In the genomic region with DNA sequence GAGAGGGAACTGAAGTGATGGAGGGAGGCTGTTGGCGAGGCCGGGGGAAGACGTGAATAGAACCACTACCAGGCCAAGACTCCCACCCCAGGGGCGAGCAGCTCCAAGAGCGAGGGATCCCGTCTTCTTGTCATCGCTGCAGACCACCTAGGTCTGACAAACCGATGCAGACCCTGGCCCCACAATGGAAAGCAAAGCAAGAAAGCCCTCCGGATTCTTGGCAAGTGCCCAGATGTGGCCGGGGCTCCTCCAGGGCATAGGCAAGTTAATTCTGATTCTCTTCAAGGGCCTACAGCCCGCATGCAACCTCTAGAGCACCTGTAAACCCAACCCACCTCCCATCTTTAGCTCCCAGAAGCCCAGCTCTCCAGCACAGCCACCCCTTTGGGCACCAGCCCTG, we compare ENCODE assay signal across 13 mouse cellular contexts. TPM values are rescaled to one million over a fixed set of nuclear protein-coding genes. Genes with fewer than 3 reads are reported as not detected.
DNase-seq lines count a peak whose midpoint lies in the region; ATAC-seq lines count a peak whose summit lies in the region.
"Had no signal": no experiment of that assay in that cellular context is flagged by ENCODE, and none has a peak within 500 bp of the region (broad histone marks: within the 10 kb centered on the region; RNA-seq: fewer than 3 reads in every experiment).

No protein-coding gene starts in this region.

- DNase-seq in heart, embryonic 10.5 days (ENCODE audit: low spot score): no peak
- DNase-seq in heart, adult 11 months: no peak
- no peak for DNase-seq in lung, adult 18-20 months
- no peak for DNase-seq in right cerebral cortex, adult 2 months (ENCODE audit: low spot score in 2 of 2)
- DNase-seq: heart, postnatal 36 days; kidney, postnatal 25 days; retina, postnatal 1 day had no signal

- 0 out of 2 replicates have a peak overlapping the region, but pooled peaks have one; percentile 0 for H3K9ac ChIP-seq in lung, embryonic 16.5 days (ENCODE audit: low read length)
- peak overlapping the region; percentile 39; the same call in 1 of the 2 replicates for H3K9ac ChIP-seq in limb, embryonic 13.5 days
- H3K9ac ChIP-seq in neural tube, embryonic 15.5 days (replicated peaks): no peak overlapping the region
- H3K9ac ChIP-seq: liver, embryonic 12.5 days had no signal

- H3K4me2 ChIP-seq in lung, embryonic 16.5 days (ENCODE audit: low read depth, low read length): no peak overlapping the region
- no peak overlapping the region for H3K4me2 ChIP-seq in limb, embryonic 13.5 days (replicated peaks)
- H3K4me2 ChIP-seq in neural tube, embryonic 15.5 days: peak overlapping the region; percentile 26
- H3K4me2 ChIP-seq: liver, embryonic 12.5 days had no signal

- no peaks in the 10 kb centered on the region for H3K9me3 ChIP-seq in heart, embryonic 10.5 days
- H3K9me3 ChIP-seq in lung, embryonic 16.5 days (ENCODE audit: control insufficient read depth, low read length): no peaks in the 10 kb centered on the region
- H3K9me3 ChIP-seq in limb, embryonic 13.5 days: no peaks in the 10 kb centered on the region
- H3K9me3 ChIP-seq in neural tube, embryonic 15.5 days (replicated peaks): no peaks in the 10 kb centered on the region
- H3K9me3 ChIP-seq: G1E; liver, embryonic 12.5 days had no signal

- H3K36me3 ChIP-seq in heart, embryonic 10.5 days: peaks cover 99% of the 10 kb centered on the region
- peaks cover 12% of the 10 kb centered on the region for H3K36me3 ChIP-seq in lung, embryonic 16.5 days (ENCODE audit: control insufficient read depth, insufficient read depth, low read length)
- peaks cover 98% of the 10 kb centered on the region for H3K36me3 ChIP-seq in limb, embryonic 13.5 days
- H3K36me3 ChIP-seq in neural tube, embryonic 15.5 days: peaks cover 32% of the 10 kb centered on the region

- H3K27me3 ChIP-seq in heart, embryonic 10.5 days (ENCODE audit: insufficient read depth, poor library complexity, severe bottlenecking): no peaks in the 10 kb centered on the region
- no peaks in the 10 kb centered on the region for H3K27me3 ChIP-seq in lung, embryonic 16.5 days (ENCODE audit: control insufficient read depth, insufficient read depth, low read depth, low read length)
- H3K27me3 ChIP-seq in limb, embryonic 13.5 days: no peaks in the 10 kb centered on the region
- H3K27me3 ChIP-seq in neural tube, embryonic 15.5 days (replicated peaks): no peaks in the 10 kb centered on the region
- H3K27me3 ChIP-seq: liver, embryonic 12.5 days had no signal

- H3K4me1 ChIP-seq in heart, embryonic 10.5 days: peaks cover 83% of the 10 kb centered on the region
- peaks cover 86% of the 10 kb centered on the region for H3K4me1 ChIP-seq in lung, embryonic 16.5 days (replicated peaks; ENCODE audit: control insufficient read depth, insufficient read depth, low read length)
- H3K4me1 ChIP-seq in limb, embryonic 13.5 days: peaks cover 79% of the 10 kb centered on the region
- H3K4me1 ChIP-seq in neural tube, embryonic 15.5 days: peaks cover 85% of the 10 kb centered on the region

- H3K4me3 ChIP-seq in heart, embryonic 10.5 days: no peak overlapping the region
- H3K4me3 ChIP-seq in lung, embryonic 16.5 days (ENCODE audit: low read length): no peak overlapping the region
- H3K4me3 ChIP-seq in limb, embryonic 13.5 days: no peak overlapping the region
- no peak overlapping the region for H3K4me3 ChIP-seq in neural tube, embryonic 15.5 days (replicated peaks)
- H3K4me3 ChIP-seq: liver, embryonic 12.5 days had no signal

- WGBS in heart, embryonic 10.5 days: 89% methylated on average over 11 of the region's 11 CpGs
- 62% methylated on average over 11 of the region's 11 CpGs for WGBS in lung, embryonic 16.5 days
- 82% methylated on average over 11 of the region's 11 CpGs for WGBS in limb, embryonic 13.5 days
- 54% methylated on average over 11 of the region's 11 CpGs for WGBS in neural tube, embryonic 15.5 days

- peak overlapping the region; percentile 4; the same call in 1 of the 2 replicates for H3K27ac ChIP-seq in heart, embryonic 10.5 days
- peak overlapping the region; percentile 93 for H3K27ac ChIP-seq in lung, embryonic 16.5 days (ENCODE audit: low read length)
- peak overlapping the region; percentile 55; the same call in 1 of the 2 replicates for H3K27ac ChIP-seq in limb, embryonic 13.5 days
- H3K27ac ChIP-seq in neural tube, embryonic 15.5 days (replicated peaks): peak overlapping the region; percentile 79
- H3K27ac ChIP-seq: liver, embryonic 12.5 days had no signal

- no peak for ATAC-seq in lung, embryonic 16.5 days (ENCODE audit: low read depth)
- ATAC-seq in limb, embryonic 13.5 days (ENCODE audit: low FRiP score, low read depth): no peak
- ATAC-seq in neural tube, embryonic 15.5 days (ENCODE audit: low FRiP score): no peak
- no peak for ATAC-seq in megakaryocyte progenitor cell, adult 5-6 weeks (replicated peaks; ENCODE audit: poor library complexity)
- ATAC-seq: liver, embryonic 12.5 days had no signal

RNA-seq across cellular contexts. Expression of a gene that starts 11.4 kb away (rescaled TPM):
- 57.1 and 82.0 TPM in 2 replicates for polyA plus RNA-seq in heart, embryonic 10.5 days (2016; fragmentation: Nextera tagmentation; extraction: Ambion mirVana)
- 42.4 and 43.5 TPM in 2 replicates for polyA plus RNA-seq in lung, embryonic 16.5 days (2015; fragmentation: Nextera tagmentation; extraction: Ambion mirVana)
- 62.5 and 71.0 TPM in 2 replicates for polyA plus RNA-seq in limb, embryonic 13.5 days (2015; fragmentation: Nextera tagmentation; extraction: Ambion mirVana)
- polyA plus RNA-seq in neural tube, embryonic 15.5 days (2015; fragmentation: Nextera tagmentation; extraction: Ambion mirVana): 70.5 and 120 TPM in 2 replicates
- total RNA-seq in megakaryocyte progenitor cell, adult 5-6 weeks (2015): 84.3 and 85.6 TPM in 2 replicates
- 74.8 and 96.1 TPM in 2 replicates for total RNA-seq in megakaryocyte progenitor cell, adult 5-6 weeks (2017)

RNA-seq across cellular contexts. Expression of a gene that starts 15.3 kb away (rescaled TPM):
- polyA plus RNA-seq in heart, embryonic 10.5 days (2016; fragmentation: Nextera tagmentation; extraction: Ambion mirVana): 3.9 and 4.3 TPM in 2 replicates
- 11.1 and 11.3 TPM in 2 replicates for polyA plus RNA-seq in lung, embryonic 16.5 days (2015; fragmentation: Nextera tagmentation; extraction: Ambion mirVana)
- polyA plus RNA-seq in limb, embryonic 13.5 days (2015; fragmentation: Nextera tagmentation; extraction: Ambion mirVana): 2.2 and 2.4 TPM in 2 replicates
- 1.8 and 2.4 TPM in 2 replicates for polyA plus RNA-seq in neural tube, embryonic 15.5 days (2015; fragmentation: Nextera tagmentation; extraction: Ambion mirVana)
- total RNA-seq in megakaryocyte progenitor cell, adult 5-6 weeks (2015): 1.8 and 2.1 TPM in 2 replicates
- 0.54 and 0.92 TPM in 2 replicates for total RNA-seq in megakaryocyte progenitor cell, adult 5-6 weeks (2017)

RNA-seq across cellular contexts. Expression of a gene that starts 18.8 kb away (rescaled TPM):
- polyA plus RNA-seq in heart, embryonic 10.5 days (2016; fragmentation: Nextera tagmentation; extraction: Ambion mirVana): 175 and 207 TPM in 2 replicates
- polyA plus RNA-seq in lung, embryonic 16.5 days (2015; fragmentation: Nextera tagmentation; extraction: Ambion mirVana): 181 and 206 TPM in 2 replicates
- 246 and 251 TPM in 2 replicates for polyA plus RNA-seq in limb, embryonic 13.5 days (2015; fragmentation: Nextera tagmentation; extraction: Ambion mirVana)
- polyA plus RNA-seq in neural tube, embryonic 15.5 days (2015; fragmentation: Nextera tagmentation; extraction: Ambion mirVana): 48.0 and 96.7 TPM in 2 replicates
- total RNA-seq in megakaryocyte progenitor cell, adult 5-6 weeks (2015): 163 and 168 TPM in 2 replicates
- total RNA-seq in megakaryocyte progenitor cell, adult 5-6 weeks (2017): 291 and 325 TPM in 2 replicates

RNA-seq across cellular contexts. Expression of a gene that starts 43.5 kb away (rescaled TPM):
- polyA plus RNA-seq in heart, embryonic 10.5 days (2016; fragmentation: Nextera tagmentation; extraction: Ambion mirVana): 57.2 and 99.3 TPM in 2 replicates
- polyA plus RNA-seq in lung, embryonic 16.5 days (2015; fragmentation: Nextera tagmentation; extraction: Ambion mirVana): 9.4 and 10.3 TPM in 2 replicates
- polyA plus RNA-seq in limb, embryonic 13.5 days (2015; fragmentation: Nextera tagmentation; extraction: Ambion mirVana): 12.8 and 14.7 TPM in 2 replicates
- polyA plus RNA-seq in neural tube, embryonic 15.5 days (2015; fragmentation: Nextera tagmentation; extraction: Ambion mirVana): 7.6 and 8.6 TPM in 2 replicates
- 113 and 131 TPM in 2 replicates for total RNA-seq in megakaryocyte progenitor cell, adult 5-6 weeks (2015)
- 113 and 126 TPM in 2 replicates for total RNA-seq in megakaryocyte progenitor cell, adult 5-6 weeks (2017)
- total RNA-seq: G1E had no signal

RNA-seq across cellular contexts. Expression of a gene that starts 57.0 kb away (rescaled TPM):
- polyA plus RNA-seq in heart, embryonic 10.5 days (2016; fragmentation: Nextera tagmentation; extraction: Ambion mirVana): 3.9 and 6.6 TPM in 2 replicates
- 13.5 and 15.8 TPM in 2 replicates for polyA plus RNA-seq in lung, embryonic 16.5 days (2015; fragmentation: Nextera tagmentation; extraction: Ambion mirVana)
- 14.7 and 16.6 TPM in 2 replicates for polyA plus RNA-seq in limb, embryonic 13.5 days (2015; fragmentation: Nextera tagmentation; extraction: Ambion mirVana)
- polyA plus RNA-seq in neural tube, embryonic 15.5 days (2015; fragmentation: Nextera tagmentation; extraction: Ambion mirVana): 34.7 and 43.3 TPM in 2 replicates
- 0.59 and 2.1 TPM in 2 replicates for total RNA-seq in megakaryocyte progenitor cell, adult 5-6 weeks (2015)
- 1.1 and 4.7 TPM in 2 replicates for total RNA-seq in megakaryocyte progenitor cell, adult 5-6 weeks (2017)
- polyA plus RNA-seq: G1E had no signal

Comparison
In these comparisons a context has a peak if more than half of its experiments do, and no peak if none do; other contexts are left out.
1. H3K27ac ChIP-seq: peak in every context shown above with its lines; median percentile 93 in lung, embryonic 16.5 days; 79 in neural tube, embryonic 15.5 days; 55 in limb, embryonic 13.5 days; 4 in heart, embryonic 10.5 days.